Mouse (Mus musculus) Patski (cell line): ENCODE results near the gene Chid1. TPM values are rescaled to one million over a fixed set of nuclear protein-coding genes. Genes with fewer than 3 reads are reported as not detected.

Experiments used
- ATAC-seq: fragments of 100-300 bp; one replicate; pipeline ENCODE4 v1.8.0; 2021
- CTCF ChIA-PET: fragments of 350-600 bp; sonication (Branson Sonifier 250); formaldehyde crosslinking; loops from one replicate; lab custom pipeline; 2022; ENCODE audit warnings: inconsistent platforms; lab: Charles Lee
- POLR2A ChIA-PET: fragments of 350-600 bp; sonication (Branson Sonifier 250); formaldehyde crosslinking; loops from one replicate; lab custom pipeline; 2022; ENCODE audit warnings: antibody characterized with exemption, inconsistent platforms; lab: Charles Lee
- DNase-seq: peaks from one replicate; pipeline ENCODE4 v3.0.0-alpha.2; 2011; ENCODE audit warnings: low read depth, low spot score
- H3K27me3 ChIP-seq: fragments of 371-371 bp; one replicate; pipeline ENCODE4 v1.5.1; 2021
- CTCF ChIP-seq: fragments of 100-300 bp; IDR thresholded peaks from one replicate; pipeline ENCODE4 v1.5.1; 2021
- in situ Hi-C: fragments of 300-500 bp; cut with MboI; formaldehyde crosslinking; loops from 3 replicates; pipeline ENCODE4 v1.11.1; 2018; ENCODE audit warnings: low pct_unique_long_range_greater_than_20kb, mixed read lengths
- polyA plus RNA-seq: library from polyadenylated mRNA; unstranded; gene quantifications from one replicate; pipeline ENCODE4 v1.2.3, GENCODE M21; 2021

The Chid1 gene
- polyA plus RNA-seq, 1 experiment from 2014 or later = 41.6 TPM

GRCm38 (mm10) chr7:141468164-141468521 lies 71.5 kb downstream of the Chid1 start:
- no peak for ATAC-seq
- CTCF ChIA-PET = interaction anchor here (1.1 to 3.7 kb wide), 6 partner anchors 9 to 57 kb away, joined by 3 to 16 read pairs (median 12); no protein-coding TSS in a partner anchor
- no peaks in the 10 kb centered on the region for H3K27me3 ChIP-seq
- in situ Hi-C loops = loop anchor here (25.0 kb wide), 1 partner anchor 919 kb away; the partner anchor contains the start of genes Ctsd and Gm49369
- TF ChIP-seq CTCF = no peak
- POLR2A ChIA-PET = interaction anchor here (0.6 to 5.2 kb wide), 10 partner anchors 11 to 252 kb away, joined by 3 to 64 read pairs (median 3); partner anchors contain the start of genes Pnpla2 and Rplp2
- DNase-seq = no peak

- DNase-seq = no peak
- in situ Hi-C loops = loop anchor here (25.0 kb wide), 1 partner anchor 920 kb away; the partner anchor contains the start of genes Ctsd and Gm49369
- TF ChIP-seq CTCF = no peak
- POLR2A ChIA-PET = interaction anchor here (0.6 to 5.2 kb wide), 10 partner anchors 11 to 251 kb away, joined by 3 to 64 read pairs (median 3); partner anchors contain the start of genes Pnpla2 and Rplp2
- CTCF ChIA-PET = interaction anchor here (1.0 to 3.7 kb wide), 6 partner anchors 9 to 58 kb away, joined by 3 to 16 read pairs (median 8); no protein-coding TSS in a partner anchor
- peak; percentile 53 for ATAC-seq
- H3K27me3 ChIP-seq = no peaks in the 10 kb centered on the region
Measured at GRCm38 (mm10) chr7:141467230-141468030, 72.2 kb downstream of the Chid1 start, which contains the start of gene Cd151. Gene Cd151 (plus strand): TSS chr7:141467392.

GRCm38 (mm10) chr7:141466607-141467148 lies 73.0 kb downstream of the Chid1 start:
- no peaks in the 10 kb centered on the region for H3K27me3 ChIP-seq
- ChIA-PET POLR2A (interaction anchor here (0.9 to 5.2 kb wide), 5 partner anchors 10 to 75 kb away, joined by 3 to 64 read pairs (median 4); partner anchors contain the start of gene Pnpla2), CTCF (interaction anchor here (1.0 to 3.7 kb wide), 4 partner anchors 8 to 59 kb away, joined by 3 to 16 read pairs (median 4); no protein-coding TSS in a partner anchor)
- DNase-seq (no peak), ATAC-seq (no peak)
- no peak for TF ChIP-seq CTCF
- in situ Hi-C loops = loop anchor here (25.0 kb wide), 1 partner anchor 921 kb away; the partner anchor contains the start of genes Ctsd and Gm49369

GRCm38 (mm10) chr7:141466045-141466394 lies 73.6 kb downstream of the Chid1 start:
- POLR2A ChIA-PET = interaction anchor here (0.9 to 3.6 kb wide), 5 partner anchors 9 to 75 kb away, joined by 3 to 47 read pairs (median 3); partner anchors contain the start of genes Pnpla2, Polr2l and Tspan4
- DNase-seq (no peak), ATAC-seq (no peak)
- CTCF ChIA-PET = interaction anchor here (1.0 to 3.7 kb wide), 3 partner anchors 9 to 59 kb away, joined by 3 to 16 read pairs (median 6); no protein-coding TSS in a partner anchor
- in situ Hi-C loops = loop anchor here (25.0 kb wide), 1 partner anchor 921 kb away; the partner anchor contains the start of genes Ctsd and Gm49369
- TF ChIP-seq CTCF = no peak
- no peaks in the 10 kb centered on the region for H3K27me3 ChIP-seq

GRCm38 (mm10) chr7:141465388-141466044 lies 74.1 kb downstream of the Chid1 start:
- ATAC-seq = no peak
- no peak for DNase-seq
- H3K27me3 ChIP-seq = no peaks in the 10 kb centered on the region
- no peak for TF ChIP-seq CTCF
- ChIA-PET POLR2A (interaction anchor here (1.1 to 1.3 kb wide), 2 partner anchors 9 to 10 kb away, joined by 3 to 4 read pairs; partner anchors contain the start of genes Polr2l and Tspan4), CTCF (no interaction called here)
- in situ Hi-C loops = loop anchor here (25.0 kb wide), 1 partner anchor 922 kb away; the partner anchor contains the start of genes Ctsd and Gm49369

GRCm38 (mm10) chr7:141464603-141465201 lies 75.0 kb downstream of the Chid1 start:
- in situ Hi-C loops = loop anchor here (25.0 kb wide), 1 partner anchor 923 kb away; the partner anchor contains the start of genes Ctsd and Gm49369
- H3K27me3 ChIP-seq = no peaks in the 10 kb centered on the region
- no peak for TF ChIP-seq CTCF
- ATAC-seq = no peak
- CTCF ChIA-PET = no interaction called here
- POLR2A ChIA-PET = interaction anchor here (1.1 to 1.3 kb wide), 2 partner anchors 8 to 11 kb away, joined by 3 to 4 read pairs; partner anchors contain the start of genes Polr2l and Tspan4
- DNase-seq = no peak

- in situ Hi-C loops = loop anchor here (25.0 kb wide), 1 partner anchor 923 kb away; the partner anchor contains the start of genes Ctsd and Gm49369
- TF ChIP-seq CTCF = no peak
- ChIA-PET CTCF (interaction anchor here (0.8 kb wide), 1 partner anchor 17 kb away, joined by 3 read pairs; no protein-coding TSS in a partner anchor), POLR2A (no interaction called here)
- no peaks in the 10 kb centered on the region for H3K27me3 ChIP-seq
- DNase-seq = no peak
- ATAC-seq = no peak
Measured at GRCm38 (mm10) chr7:141463824-141464602, 75.6 kb downstream of the Chid1 start.

GRCm38 (mm10) chr7:141462333-141462821 lies 77.3 kb downstream of the Chid1 start:
- in situ Hi-C loops = loop anchor here (25.0 kb wide), 1 partner anchor 925 kb away; the partner anchor contains the start of genes Ctsd and Gm49369
- H3K27me3 ChIP-seq = no peaks in the 10 kb centered on the region
- ChIA-PET CTCF (no interaction called here), POLR2A (interaction anchor here (0.6 to 1.4 kb wide), 3 partner anchors 15 to 63 kb away, joined by 3 to 4 read pairs (median 4); no protein-coding TSS in a partner anchor)
- no peak for TF ChIP-seq CTCF
- DNase-seq = no peak
- no peak for ATAC-seq
